Mouse (Mus musculus): ENCODE measurements at regions not wholly inside any gene's neighbourhood (a gene's known extent, or its start where the extent isn't known, plus 50 kb on each side); places are given as distances from the start of the nearest gene placed in this dataset.
A peak's percentile ranks its signal among the peaks of the same experiment; 100 is the strongest.
"Not testable (repeated sequence)": the region's sequence is repeated elsewhere in the genome, so short reads cannot be mapped to it uniquely, and the experiment has no call there.

GRCm38 (mm10) chr12:77594657-77595056 lies 356.7 kb downstream of the Fut8 start:
- WGBS = 56% methylated on average over 3 of the region's 3 CpGs
- H3K36me3 ChIP-seq = no peaks in the 10 kb centered on the region
- no peak for ATAC-seq (ENCODE audit: borderline replicate concordance, extremely low read depth, low FRiP score, low TSS enrichment)

GRCm38 (mm10) chr12:77595821-77596220 lies 357.9 kb downstream of the Fut8 start:
- H3K4me2 ChIP-seq = no peak overlapping the region
- H3K4me1 ChIP-seq = peaks cover 13% of the 10 kb centered on the region
- no peaks in the 10 kb centered on the region for H3K9me3 ChIP-seq
- H3K27me3 ChIP-seq = no peaks in the 10 kb centered on the region
- H3K4me3 ChIP-seq = no peak overlapping the region
- no peaks in the 10 kb centered on the region for H3K36me3 ChIP-seq
- 78% methylated on average over 5 of the region's 5 CpGs for WGBS
- no peak overlapping the region for H3K27ac ChIP-seq
- no peak for ATAC-seq (ENCODE audit: borderline replicate concordance, extremely low read depth, low FRiP score, low TSS enrichment)
- H3K9ac ChIP-seq = no peak overlapping the region

More at GRCm38 (mm10) chr12:77594657-77595056, 356.7 kb downstream of the Fut8 start:
- Histone ChIP-seq H3K27ac (no peak overlapping the region), H3K9ac (no peak overlapping the region), H3K9me3 (no peaks in the 10 kb centered on the region), H3K4me3 (no peak overlapping the region), H3K4me1 (peaks cover 13% of the 10 kb centered on the region), H3K4me2 (no peak overlapping the region), H3K27me3 (no peaks in the 10 kb centered on the region)

- ATAC-seq (ENCODE audit: borderline replicate concordance, extremely low read depth, low FRiP score, low TSS enrichment) = no peak
- Histone ChIP-seq H3K27me3 (no peaks in the 10 kb centered on the region), H3K27ac (no peak overlapping the region), H3K36me3 (no peaks in the 10 kb centered on the region), H3K9me3 (no peaks in the 10 kb centered on the region), H3K9ac (no peak overlapping the region), H3K4me1 (peaks cover 13% of the 10 kb centered on the region), H3K4me3 (no peak overlapping the region), H3K4me2 (no peak overlapping the region)
- WGBS = 70% methylated on average over 3 of the region's 3 CpGs
These were observed 358.8 kb downstream of the Fut8 start for GRCm38 (mm10) chr12:77596676-77597075.

GRCm38 (mm10) chr12:77597627-77598333 lies 359.9 kb downstream of the Fut8 start:
- peaks cover 13% of the 10 kb centered on the region for H3K4me1 ChIP-seq
- H3K9ac ChIP-seq = no peak overlapping the region
- peak; percentile 82; the same call in 1 of the 2 replicates for ATAC-seq (ENCODE audit: borderline replicate concordance, extremely low read depth, low FRiP score, low TSS enrichment)
- H3K36me3 ChIP-seq = no peaks in the 10 kb centered on the region
- H3K4me2 ChIP-seq = no peak overlapping the region
- 14% methylated on average over 3 of the region's 3 CpGs for WGBS
- peak overlapping the region; percentile 35; the same call in 1 of the 2 replicates for H3K27ac ChIP-seq
- no peaks in the 10 kb centered on the region for H3K27me3 ChIP-seq
- no peaks in the 10 kb centered on the region for H3K9me3 ChIP-seq
- no peak overlapping the region for H3K4me3 ChIP-seq

GRCm38 (mm10) chr12:77598334-77598715 lies 360.4 kb downstream of the Fut8 start:
- no peaks in the 10 kb centered on the region for H3K9me3 ChIP-seq
- H3K4me2 ChIP-seq = no peak overlapping the region
- 23% methylated on average over 7 of the region's 7 CpGs for WGBS
- H3K27ac ChIP-seq = peak overlapping the region; percentile 35; the same call in 1 of the 2 replicates
- H3K4me1 ChIP-seq = peaks cover 13% of the 10 kb centered on the region
- no peaks in the 10 kb centered on the region for H3K27me3 ChIP-seq
- ATAC-seq (ENCODE audit: borderline replicate concordance, extremely low read depth, low FRiP score, low TSS enrichment) = peak; percentile 71; the same call in 1 of the 2 replicates
- no peak overlapping the region for H3K9ac ChIP-seq
- H3K36me3 ChIP-seq = no peaks in the 10 kb centered on the region
- H3K4me3 ChIP-seq = no peak overlapping the region

- H3K9ac ChIP-seq = no peak overlapping the region
- H3K36me3 ChIP-seq = no peaks in the 10 kb centered on the region
- no peaks in the 10 kb centered on the region for H3K9me3 ChIP-seq
- peaks cover 13% of the 10 kb centered on the region for H3K4me1 ChIP-seq
- no peak overlapping the region for H3K27ac ChIP-seq
- H3K4me3 ChIP-seq = no peak overlapping the region
- no peaks in the 10 kb centered on the region for H3K27me3 ChIP-seq
- no peak overlapping the region for H3K4me2 ChIP-seq
- no peak for ATAC-seq (ENCODE audit: borderline replicate concordance, extremely low read depth, low FRiP score, low TSS enrichment)
- WGBS = 36% methylated on average over 2 of the region's 2 CpGs
These were observed 361.5 kb downstream of the Fut8 start for GRCm38 (mm10) chr12:77599391-77599790.

- H3K4me1 ChIP-seq = no peaks in the 10 kb centered on the region; the same call in 1 of the 2 replicates
- no peaks in the 10 kb centered on the region for H3K36me3 ChIP-seq
- H3K9ac ChIP-seq = no peak overlapping the region
- no peaks in the 10 kb centered on the region for H3K9me3 ChIP-seq
- no peak overlapping the region for H3K4me2 ChIP-seq
- 84% methylated on average over 12 of the region's 12 CpGs for WGBS
- no peak for ATAC-seq (ENCODE audit: borderline replicate concordance, extremely low read depth, low FRiP score, low TSS enrichment)
- H3K4me3 ChIP-seq = no peak overlapping the region
- no peak overlapping the region for H3K27ac ChIP-seq
- H3K27me3 ChIP-seq = no peaks in the 10 kb centered on the region
These were observed 366.0 kb downstream of the Fut8 start for GRCm38 (mm10) chr12:77603832-77604501.

GRCm38 (mm10) chr12:77617552-77617951 lies 379.6 kb downstream of the Fut8 start:
- Histone ChIP-seq H3K4me3 (no peak overlapping the region), H3K9me3 (no peaks in the 10 kb centered on the region), H3K36me3 (no peaks in the 10 kb centered on the region), H3K4me2 (no peak overlapping the region), H3K27me3 (no peaks in the 10 kb centered on the region; the same call in 1 of the 2 replicates), H3K9ac (no peak overlapping the region), H3K4me1 (no peaks in the 10 kb centered on the region), H3K27ac (no peak overlapping the region)
- 89% methylated on average over 3 of the region's 3 CpGs for WGBS
- ATAC-seq (ENCODE audit: borderline replicate concordance, extremely low read depth, low FRiP score, low TSS enrichment) = no peak

GRCm38 (mm10) chr12:77622243-77622642 lies 384.3 kb downstream of the Fut8 start:
- no peaks in the 10 kb centered on the region for H3K36me3 ChIP-seq
- no peaks in the 10 kb centered on the region for H3K4me1 ChIP-seq
- H3K9ac ChIP-seq = no peak overlapping the region
- no peaks in the 10 kb centered on the region; the same call in 1 of the 2 replicates for H3K27me3 ChIP-seq
- H3K9me3 ChIP-seq = no peaks in the 10 kb centered on the region
- H3K4me3 ChIP-seq = no peak overlapping the region
- no peak overlapping the region for H3K4me2 ChIP-seq
- no peak overlapping the region for H3K27ac ChIP-seq
- ATAC-seq (ENCODE audit: borderline replicate concordance, extremely low read depth, low FRiP score, low TSS enrichment) = no peak

- not testable (repeated sequence) for H3K4me2 ChIP-seq; H3K4me1 ChIP-seq; H3K9ac ChIP-seq; H3K27ac ChIP-seq; ATAC-seq (ENCODE audit: borderline replicate concordance, extremely low read depth, low FRiP score, low TSS enrichment); H3K9me3 ChIP-seq; H3K4me3 ChIP-seq; H3K36me3 ChIP-seq; H3K27me3 ChIP-seq
- 85% methylated on average over 14 of the region's 14 CpGs for WGBS
These were observed 386.4 kb downstream of the Fut8 start for GRCm38 (mm10) chr12:77624323-77624722.

GRCm38 (mm10) chr12:77628358-77628850 lies 390.5 kb downstream of the Fut8 start:
- no peaks in the 10 kb centered on the region for H3K4me1 ChIP-seq
- no peak overlapping the region for H3K9ac ChIP-seq
- no peaks in the 10 kb centered on the region for H3K36me3 ChIP-seq
- ATAC-seq (ENCODE audit: borderline replicate concordance, extremely low read depth, low FRiP score, low TSS enrichment) = no peak
- no peak overlapping the region for H3K4me2 ChIP-seq
- H3K9me3 ChIP-seq = no peaks in the 10 kb centered on the region
- no peak overlapping the region for H3K4me3 ChIP-seq
- H3K27me3 ChIP-seq = no peaks in the 10 kb centered on the region
- H3K27ac ChIP-seq = no peak overlapping the region

- no peaks in the 10 kb centered on the region for H3K9me3 ChIP-seq
- no peaks in the 10 kb centered on the region for H3K36me3 ChIP-seq
- H3K4me2 ChIP-seq = no peak overlapping the region
- H3K4me3 ChIP-seq = no peak overlapping the region
- no peak overlapping the region for H3K27ac ChIP-seq
- H3K9ac ChIP-seq = no peak overlapping the region
- ATAC-seq (ENCODE audit: borderline replicate concordance, extremely low read depth, low FRiP score, low TSS enrichment) = no peak
- 29% methylated on average over 10 of the region's 10 CpGs for WGBS
- peaks cover 18% of the 10 kb centered on the region for H3K4me1 ChIP-seq
- H3K27me3 ChIP-seq = no peaks in the 10 kb centered on the region
These were observed 396.2 kb downstream of the Fut8 start for GRCm38 (mm10) chr12:77633981-77634650.
